Mouse (Mus musculus): ENCODE measurements around the gene Tescl.

- peak in 2 of 3 experiments; percentile 67 to 76; a peak in 5 of 6 replicates for TF ChIP-seq CTCF (IDR thresholded peaks at IDR 0.05 in 2 of 3, conservative IDR thresholded peaks at IDR 0.05 in 1 of 3; ENCODE audit: control insufficient read depth in 1 of 3, insufficient read depth in 1 of 3, low read depth in 2 of 3, low read length in 3 of 3, poor library complexity in 1 of 3, severe bottlenecking in 1 of 3)
- TF ChIP-seq ZKSCAN1 (IDR thresholded peaks at IDR 0.05; ENCODE audit: low read depth, low read length) = no peak
- TF ChIP-seq RCOR1 (IDR thresholded peaks at IDR 0.05; ENCODE audit: low read depth, low read length) = peak; percentile 78; the same call in 1 of the 2 replicates
- TF ChIP-seq POLR2A (IDR thresholded peaks at IDR 0.05; ENCODE audit: control insufficient read depth in 1 of 2, insufficient read depth in 1 of 2, low read depth in 1 of 2, low read length in 2 of 2, poor library complexity in 1 of 2) = peak in 1 of 2 experiments; percentile 8; a peak in 1 of 4 replicates
- peak; percentile 90 for TF ChIP-seq GATA1 (IDR thresholded peaks at IDR 0.05; ENCODE audit: low read depth, low read length)
- no peak for TF ChIP-seq JUND (IDR thresholded peaks at IDR 0.05; ENCODE audit: low read depth, low read length)
- TF ChIP-seq ZNF384 (IDR thresholded peaks at IDR 0.05; ENCODE audit: low read depth, low read length) = no peak
Observed at GRCm38 (mm10) chr7:24377091-24377865, 43.5 kb upstream of the Tescl start.

All from MEL (cell line).